Mouse (Mus musculus): ENCODE measurements at regions not wholly inside any gene's neighbourhood (a gene's known extent, or its start where the extent isn't known, plus 50 kb on each side); places are given as distances from the start of the nearest gene placed in this dataset.

- DNase-seq (ENCODE audit: low spot score), result no peak
Observed at GRCm38 (mm10) chr9:63850316-63850693, 92.5 kb upstream of the Smad3 start.

GRCm38 (mm10) chr9:63849564-63850315 is 91.9 kb upstream of the Smad3 start:
- peak; percentile 64 for DNase-seq (ENCODE audit: low spot score)

- DNase-seq (ENCODE audit: low spot score), result peak; percentile 81
Observed at GRCm38 (mm10) chr9:63843883-63844485, 86.2 kb upstream of the Smad3 start.

- peak; percentile 42 for DNase-seq (ENCODE audit: low spot score)
Observed at GRCm38 (mm10) chr9:63843431-63843830, 85.6 kb upstream of the Smad3 start.

GRCm38 (mm10) chr9:63841102-63841501 is 83.3 kb upstream of the Smad3 start:
- no peak for DNase-seq (ENCODE audit: low spot score)

GRCm38 (mm10) chr9:63838996-63839772 is 81.4 kb upstream of the Smad3 start:
- DNase-seq (ENCODE audit: low spot score), result no peak

GRCm38 (mm10) chr9:63837552-63837951 is 79.8 kb upstream of the Smad3 start:
- no peak for DNase-seq (ENCODE audit: low spot score)

GRCm38 (mm10) chr9:63836565-63837284 is 78.9 kb upstream of the Smad3 start:
- DNase-seq (ENCODE audit: low spot score), result no peak

GRCm38 (mm10) chr9:63836036-63836435 is 78.2 kb upstream of the Smad3 start:
- no peak for DNase-seq (ENCODE audit: low spot score)

- no peak for DNase-seq (ENCODE audit: low spot score)
Observed at GRCm38 (mm10) chr9:63834416-63834815, 76.6 kb upstream of the Smad3 start.

- no peak for DNase-seq (ENCODE audit: low spot score)
Observed at GRCm38 (mm10) chr9:63818163-63818562, 60.4 kb upstream of the Smad3 start.

- DNase-seq (ENCODE audit: low spot score), result no peak
Observed at GRCm38 (mm10) chr9:63816540-63816939, 58.7 kb upstream of the Smad3 start.

- no peak for DNase-seq (ENCODE audit: low spot score)
Observed at GRCm38 (mm10) chr9:63809901-63810587, 52.2 kb upstream of the Smad3 start.
